Mouse (Mus musculus) forebrain, embryonic 12.5 days (tissue): Measurements from ENCODE around the gene Sept1. TPM values are rescaled to one million over a fixed set of nuclear protein-coding genes. Genes with fewer than 3 reads are reported as not detected.
A peak's percentile ranks its signal among the peaks of the same experiment; 100 is the strongest.

Experiments used
- ATAC-seq: fragments of 200-750 bp; cut with Nextera tagmentation; 2 replicates; pipeline ENCODE4 v1.8.0; 2017; ENCODE audit warnings: moderate TSS enrichment; ENCODE audit not compliant: low FRiP score
- H3K27ac ChIP-seq: fragments of 300-500 bp; sonication (generic); 2 replicates; pipeline ENCODE4 v1.5.1; 2016; ENCODE audit warnings: mild to moderate bottlenecking
- H3K27me3 ChIP-seq: fragments of 300-500 bp; sonication (generic); 2 replicates; pipeline ENCODE4 v1.6.1; 2016; ENCODE audit warnings: mild to moderate bottlenecking
- H3K36me3 ChIP-seq: fragments of 300-500 bp; sonication (generic); replicated peaks from 2 replicates; pipeline ENCODE4 v1.6.1; 2016; ENCODE audit warnings: mild to moderate bottlenecking
- H3K4me1 ChIP-seq: fragments of 300-500 bp; sonication (generic); 2 replicates; pipeline ENCODE4 v1.6.1; 2016
- H3K4me2 ChIP-seq: fragments of 300-500 bp; sonication (generic); 2 replicates; pipeline ENCODE4 v1.6.1; 2016; ENCODE audit warnings: mild to moderate bottlenecking, moderate library complexity
- H3K4me3 ChIP-seq: fragments of 300-500 bp; sonication (generic); replicated peaks from 2 replicates; pipeline ENCODE4 v1.5.1; 2016; ENCODE audit warnings: mild to moderate bottlenecking
- H3K9ac ChIP-seq: fragments of 300-500 bp; sonication (generic); 2 replicates; pipeline ENCODE4 v1.6.1; 2016; ENCODE audit warnings: mild to moderate bottlenecking
- H3K9me3 ChIP-seq: fragments of 300-500 bp; sonication (generic); 2 replicates; pipeline ENCODE4 v1.6.1; 2016
- WGBS: fragments of 180-500 bp; shearing (Covaris S2); methylation state at CpG from one replicate; pipeline ENCODE4 v1.1.7; 2016; 5-methylcytosine and 5-hydroxymethylcytosine counted together
- polyA plus RNA-seq: library from polyadenylated mRNA; unstranded; fragments of >200 nt; fragmentation: Nextera tagmentation; extraction: Ambion mirVana; gene quantifications from 2 replicates; pipeline ENCODE4 v1.2.1, GENCODE M21; 2016

Sept1 gene
- polyA plus RNA-seq, 1 experiment from 2014 or later: 42.6 TPM

DNA sequence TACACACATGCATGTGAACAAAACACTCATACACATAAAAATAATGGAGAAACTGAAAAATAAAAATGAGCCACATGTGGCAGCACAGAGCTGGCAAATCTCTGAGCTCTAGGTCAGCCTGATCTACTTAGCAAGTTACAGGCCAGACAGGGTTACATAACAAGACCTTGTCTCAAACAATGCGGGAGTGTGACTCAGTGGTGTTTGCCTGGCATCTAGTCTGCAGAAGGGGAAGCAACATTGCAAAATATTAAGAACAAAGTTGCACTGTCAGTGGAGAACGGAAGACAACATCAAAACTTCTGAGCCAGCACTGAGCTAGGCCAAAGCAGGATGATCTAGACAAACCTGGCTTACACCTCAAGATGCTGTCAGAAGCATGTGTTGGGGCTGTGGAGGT is 37.3 kb upstream of the Sept1 start:
- no peak overlapping the region for H3K27ac ChIP-seq
- 88% methylated on average over 2 of the region's 2 CpGs for WGBS
- ATAC-seq: no peak
- no peaks in the 10 kb centered on the region for H3K27me3 ChIP-seq
- H3K4me2 ChIP-seq: no peak overlapping the region
- no peak overlapping the region for H3K9ac ChIP-seq
- H3K36me3 ChIP-seq: peaks cover 18% of the 10 kb centered on the region
- H3K9me3 ChIP-seq: no peaks in the 10 kb centered on the region
- H3K4me3 ChIP-seq: no peak overlapping the region
- H3K4me1 ChIP-seq: peaks cover 14% of the 10 kb centered on the region

DNA sequence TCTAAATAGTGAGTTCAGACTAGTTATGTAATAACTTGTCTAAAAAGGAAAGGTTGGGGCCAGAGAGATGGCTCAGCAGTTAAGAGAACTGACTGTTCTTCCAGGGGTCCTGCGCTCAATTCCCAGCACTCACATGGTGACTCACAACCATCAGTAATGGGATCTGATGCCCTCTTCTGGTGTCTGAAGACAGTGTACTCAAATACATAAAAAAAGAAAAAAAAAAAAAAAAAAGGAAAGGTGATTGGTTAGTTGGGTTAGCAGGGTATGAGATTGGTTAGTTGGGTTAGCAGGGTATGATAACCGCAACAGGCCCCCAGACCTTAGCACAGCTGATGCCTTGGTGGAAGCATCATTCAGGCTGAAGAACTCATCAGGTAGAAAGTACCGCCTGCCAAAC is 30.6 kb upstream of the Sept1 start:
- Histone ChIP-seq H3K27ac (no peak overlapping the region), H3K36me3 (no peaks in the 10 kb centered on the region), H3K27me3 (no peaks in the 10 kb centered on the region), H3K9ac (no peak overlapping the region), H3K4me3 (no peak overlapping the region), H3K4me1 (peaks cover 19% of the 10 kb centered on the region), H3K4me2 (no peak overlapping the region), H3K9me3 (no peaks in the 10 kb centered on the region)
- WGBS: 95% methylated on average over 3 of the region's 3 CpGs
- ATAC-seq: no peak

DNA sequence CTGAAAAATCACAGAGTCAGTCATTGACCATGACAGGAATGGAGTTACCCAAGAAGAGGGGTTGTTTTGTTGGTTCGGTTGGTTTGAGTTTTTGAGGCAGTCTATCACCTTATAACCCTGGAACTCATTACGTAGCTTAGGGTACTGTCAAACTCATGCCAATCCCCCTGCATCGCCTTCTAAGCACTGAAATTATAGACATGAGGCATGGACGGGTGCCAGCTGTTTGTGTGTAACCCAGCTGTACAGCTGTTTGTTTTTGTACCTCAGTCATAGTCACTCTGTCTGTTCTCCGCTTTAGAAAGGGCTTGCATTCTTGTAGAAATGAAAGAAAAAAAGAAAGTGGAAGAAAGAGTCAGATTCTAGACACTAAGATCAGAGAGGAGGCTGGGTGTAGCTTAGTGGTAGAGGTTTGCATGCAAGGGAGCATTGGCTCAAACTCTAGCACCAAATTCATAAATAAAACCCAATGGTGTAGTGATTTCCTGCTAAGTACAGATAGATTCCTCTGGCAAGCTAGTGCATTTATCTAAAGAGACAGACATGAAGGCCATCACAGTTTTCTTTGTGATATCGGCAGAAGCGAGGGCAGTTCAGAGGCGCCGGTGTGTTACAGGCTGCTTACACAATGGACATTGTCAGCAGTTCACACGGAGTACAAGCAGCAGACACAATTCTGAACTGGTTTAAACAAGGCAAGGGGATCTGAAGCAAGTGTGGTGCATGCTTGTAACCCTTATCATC is 29.5 kb upstream of the Sept1 start:
- H3K4me1 ChIP-seq: peaks cover 19% of the 10 kb centered on the region
- H3K9me3 ChIP-seq: no peaks in the 10 kb centered on the region
- H3K4me2 ChIP-seq: no peak overlapping the region
- H3K36me3 ChIP-seq: peaks cover 7% of the 10 kb centered on the region; the same call in 1 of the 2 replicates
- H3K4me3 ChIP-seq: no peak overlapping the region
- H3K27me3 ChIP-seq: no peaks in the 10 kb centered on the region
- WGBS: 86% methylated on average over 10 of the region's 10 CpGs
- ATAC-seq: no peak
- H3K9ac ChIP-seq: no peak overlapping the region
- H3K27ac ChIP-seq: no peak overlapping the region

DNA sequence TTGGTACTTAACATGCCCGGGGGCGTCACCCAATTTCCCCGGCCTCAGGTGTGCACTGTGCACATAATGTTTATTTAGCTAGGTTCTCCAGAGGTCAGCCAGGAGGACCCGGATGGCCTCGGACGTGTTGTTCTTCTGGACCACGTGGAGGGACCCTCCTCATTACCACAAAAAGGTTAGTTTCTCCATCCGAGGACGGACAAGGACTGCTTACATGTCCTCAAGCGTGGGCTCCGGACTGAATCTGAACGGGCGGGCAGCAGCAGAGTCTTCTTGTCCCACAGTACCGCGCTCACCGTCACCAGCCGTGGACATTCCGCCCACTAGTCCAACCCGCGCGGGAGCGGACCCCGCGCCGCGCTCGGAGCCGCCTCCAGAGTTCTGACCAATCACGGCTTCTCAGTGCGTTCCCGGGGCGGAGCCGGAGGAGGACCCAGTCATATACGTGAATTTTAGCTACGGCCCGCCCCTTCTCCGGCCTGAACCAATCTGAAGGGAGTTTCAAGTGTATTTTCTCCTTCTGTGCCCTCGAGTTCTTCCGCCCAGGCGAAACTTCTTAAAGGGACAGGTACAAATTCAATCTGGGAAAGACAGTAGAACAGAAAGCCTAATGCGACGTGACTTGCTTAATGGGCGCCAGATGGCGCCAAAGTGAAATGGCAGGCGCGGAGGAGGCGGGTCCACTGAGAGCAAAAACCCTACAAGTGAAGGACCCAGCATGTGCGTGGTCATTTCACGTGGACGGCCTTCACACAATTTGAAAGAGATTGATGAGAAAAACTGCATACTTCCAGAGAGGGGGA is 27.6 kb upstream of the Sept1 start, which contains the start of gene Dctpp1:
Gene Dctpp1, minus strand, starts transcription at position 401 of the 803 bp plus-strand sequence.
- H3K36me3 ChIP-seq: peaks cover 23% of the 10 kb centered on the region
- peak within 1 kb of the TSS; percentile 75 for H3K9ac ChIP-seq
- H3K4me2 ChIP-seq: peak within 1 kb of the TSS; percentile 86
- H3K9me3 ChIP-seq: no peaks in the 10 kb centered on the region
- no peak within 1 kb of the TSS for H3K27ac ChIP-seq
- WGBS: under 1% methylated on average over 50 of the region's 50 CpGs
- peaks cover 19% of the 10 kb centered on the region for H3K4me1 ChIP-seq
- ATAC-seq: peak; percentile 98
- no peaks in the 10 kb centered on the region for H3K27me3 ChIP-seq
- peak within 1 kb of the TSS; percentile 71 for H3K4me3 ChIP-seq

DNA sequence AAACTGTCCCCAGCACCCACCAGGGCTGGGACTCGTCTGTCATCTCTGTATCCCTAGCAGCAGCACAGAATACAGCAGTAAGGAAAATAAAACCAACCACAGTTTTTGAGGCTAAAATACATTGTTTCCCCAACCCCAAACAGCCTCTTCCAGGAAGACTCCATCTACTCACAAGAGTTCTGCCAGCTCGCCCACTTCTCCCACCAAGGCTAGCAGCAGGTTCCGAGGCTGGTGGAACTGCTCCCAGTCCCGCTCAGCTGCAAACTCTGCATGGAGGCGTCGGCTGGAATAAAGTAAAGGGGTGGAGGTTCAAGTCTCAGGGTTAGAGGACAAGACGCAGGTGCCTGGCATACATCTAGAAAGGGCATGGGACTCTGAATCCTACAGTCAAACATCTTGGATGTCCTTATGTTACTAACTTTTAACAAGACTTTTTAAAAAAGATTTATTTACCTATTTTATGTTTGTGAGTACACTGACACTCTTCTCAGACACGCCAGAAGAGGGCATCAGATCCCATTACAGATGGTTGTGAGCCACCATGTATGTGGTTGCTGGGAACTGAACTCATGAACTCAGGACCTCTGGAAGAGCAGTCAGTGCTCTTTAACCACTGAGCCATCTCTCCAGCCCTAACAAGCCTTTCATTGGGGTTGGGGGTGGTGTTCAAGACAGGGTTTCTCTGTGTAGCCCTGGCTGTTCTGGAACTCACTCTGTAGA is 26.4 kb upstream of the Sept1 start:
- H3K4me1 ChIP-seq: peaks cover 29% of the 10 kb centered on the region
- H3K9me3 ChIP-seq: no peaks in the 10 kb centered on the region
- H3K27ac ChIP-seq: no peak overlapping the region
- ATAC-seq: no peak
- H3K4me2 ChIP-seq: peak overlapping the region; percentile 86
- H3K36me3 ChIP-seq: peaks cover 23% of the 10 kb centered on the region
- H3K4me3 ChIP-seq: peak overlapping the region; percentile 71
- H3K9ac ChIP-seq: peak overlapping the region; percentile 48
- WGBS: 78% methylated on average over 8 of the region's 8 CpGs
- H3K27me3 ChIP-seq: no peaks in the 10 kb centered on the region

DNA sequence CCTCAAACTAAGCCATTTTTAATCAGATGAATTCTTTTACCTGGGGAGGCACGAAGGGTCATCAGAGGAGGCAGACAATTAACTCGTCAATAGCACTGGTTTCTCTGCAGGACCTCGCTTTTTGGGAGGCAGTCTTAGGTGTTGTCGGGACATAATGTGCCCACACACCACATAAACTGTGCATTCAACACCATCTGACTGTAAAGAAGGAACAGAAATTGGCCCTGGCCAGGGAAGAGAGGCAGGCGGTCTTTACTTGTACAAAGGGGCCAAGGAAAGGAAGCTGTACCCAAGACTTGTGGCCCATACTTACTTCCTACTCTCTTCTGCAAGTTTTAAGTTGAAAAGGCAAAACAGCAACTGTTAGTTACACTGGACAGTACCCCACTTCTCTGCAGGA is 23.6 kb upstream of the Sept1 start:
- H3K9ac ChIP-seq: no peak overlapping the region
- H3K4me3 ChIP-seq: no peak overlapping the region
- 95% methylated on average over 5 of the region's 5 CpGs for WGBS
- H3K27ac ChIP-seq: no peak overlapping the region
- peaks cover 34% of the 10 kb centered on the region for H3K4me1 ChIP-seq
- no peak overlapping the region for H3K4me2 ChIP-seq
- H3K9me3 ChIP-seq: no peaks in the 10 kb centered on the region
- peaks cover 23% of the 10 kb centered on the region for H3K36me3 ChIP-seq
- ATAC-seq: no peak
- H3K27me3 ChIP-seq: no peaks in the 10 kb centered on the region

DNA sequence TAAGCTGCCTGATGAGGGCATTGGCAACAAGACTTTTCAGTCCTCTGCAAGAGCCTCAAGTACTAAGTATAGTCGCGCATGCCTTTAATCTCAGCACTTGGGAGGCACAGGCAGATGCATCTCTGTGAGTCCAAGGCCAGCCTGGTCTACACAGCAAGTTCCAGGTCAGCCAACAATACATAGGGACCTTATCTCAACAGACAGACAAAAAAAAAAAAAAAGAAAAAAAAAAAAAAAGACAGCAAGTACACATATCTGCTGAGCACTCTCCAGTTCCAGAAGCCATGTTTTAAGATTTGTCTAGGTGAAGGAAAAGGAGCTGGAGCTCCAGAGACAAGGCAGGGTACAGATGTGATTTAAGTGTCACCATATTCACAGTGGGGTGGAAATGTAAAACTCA is 23.0 kb upstream of the Sept1 start:
- no peak overlapping the region for H3K4me2 ChIP-seq
- ATAC-seq: no peak
- no peak overlapping the region for H3K4me3 ChIP-seq
- H3K4me1 ChIP-seq: peaks cover 30% of the 10 kb centered on the region
- no peak overlapping the region for H3K27ac ChIP-seq
- WGBS: 89% methylated on average over 2 of the region's 2 CpGs
- H3K27me3 ChIP-seq: no peaks in the 10 kb centered on the region
- H3K36me3 ChIP-seq: peaks cover 26% of the 10 kb centered on the region
- H3K9ac ChIP-seq: no peak overlapping the region
- H3K9me3 ChIP-seq: no peaks in the 10 kb centered on the region

DNA sequence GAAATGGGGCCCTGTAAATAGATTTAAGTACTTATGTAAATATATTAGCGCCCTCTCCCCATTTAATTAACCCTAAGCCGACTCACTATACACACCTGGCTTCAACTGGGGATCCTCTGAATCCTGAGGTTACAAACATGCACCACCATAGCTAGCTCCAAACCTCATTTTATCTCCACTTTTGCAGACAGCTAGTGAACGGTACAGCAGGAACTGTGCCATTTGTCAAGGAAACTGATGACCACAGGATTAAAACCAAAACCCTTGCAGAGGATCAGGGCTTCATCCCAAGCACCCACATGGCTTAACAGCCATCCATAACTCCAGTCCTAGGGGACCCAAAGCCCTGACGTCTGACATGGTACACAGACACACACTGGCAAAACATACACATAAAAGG is 22.1 kb upstream of the Sept1 start:
- H3K4me2 ChIP-seq: peak overlapping the region; percentile 73
- H3K4me3 ChIP-seq: peak overlapping the region; percentile 56
- peaks cover 26% of the 10 kb centered on the region for H3K36me3 ChIP-seq
- H3K9ac ChIP-seq: peak overlapping the region; percentile 82
- H3K27ac ChIP-seq: peak overlapping the region; percentile 92; the same call in 1 of the 2 replicates
- 34% methylated on average over 4 of the region's 4 CpGs for WGBS
- no peaks in the 10 kb centered on the region for H3K27me3 ChIP-seq
- no peaks in the 10 kb centered on the region for H3K9me3 ChIP-seq
- no peak for ATAC-seq
- H3K4me1 ChIP-seq: peaks cover 27% of the 10 kb centered on the region

DNA sequence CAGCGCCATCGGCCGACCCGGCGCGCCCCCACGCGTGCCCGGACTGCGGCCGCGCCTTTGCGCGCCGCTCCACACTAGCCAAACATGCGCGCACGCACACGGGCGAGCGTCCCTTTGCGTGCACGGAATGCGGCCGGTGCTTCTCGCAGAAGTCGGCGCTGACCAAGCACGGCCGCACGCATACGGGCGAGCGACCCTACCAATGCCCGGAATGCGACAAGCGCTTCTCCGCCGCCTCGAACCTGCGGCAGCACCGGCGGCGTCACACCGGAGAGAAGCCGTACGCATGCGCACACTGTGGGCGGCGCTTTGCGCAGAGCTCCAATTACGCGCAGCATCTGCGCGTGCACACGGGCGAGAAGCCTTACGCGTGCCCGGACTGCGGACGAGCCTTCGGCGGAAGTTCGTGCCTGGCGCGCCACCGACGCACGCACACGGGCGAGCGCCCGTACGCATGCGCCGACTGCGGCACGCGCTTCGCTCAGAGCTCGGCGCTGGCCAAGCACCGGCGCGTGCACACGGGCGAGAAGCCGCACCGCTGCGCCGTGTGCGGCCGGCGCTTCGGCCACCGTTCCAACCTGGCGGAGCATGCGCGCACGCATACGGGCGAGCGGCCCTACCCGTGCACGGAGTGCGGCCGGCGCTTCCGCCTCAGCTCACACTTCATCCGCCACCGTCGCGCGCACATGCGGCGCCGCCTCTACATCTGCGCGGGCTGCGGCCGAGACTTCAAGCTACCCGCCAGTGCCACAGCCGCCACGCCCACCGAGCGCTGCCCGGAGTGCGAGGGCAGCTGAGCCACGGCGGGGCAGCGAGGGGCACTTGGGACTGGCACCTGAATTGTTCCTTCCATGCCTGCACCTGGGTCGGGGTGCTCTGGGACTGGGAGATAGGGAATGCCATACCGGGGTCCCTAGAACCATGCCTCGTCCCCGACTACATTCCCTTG is 21.2 kb upstream of the Sept1 start:
- H3K4me3 ChIP-seq: peak overlapping the region; percentile 56
- peak overlapping the region; percentile 82 for H3K9ac ChIP-seq
- peak overlapping the region; percentile 73 for H3K4me2 ChIP-seq
- 1% methylated on average over 136 of the region's 136 CpGs for WGBS
- ATAC-seq: peak; percentile 94
- H3K27ac ChIP-seq: peak overlapping the region; percentile 92
- H3K4me1 ChIP-seq: peaks cover 18% of the 10 kb centered on the region
- H3K9me3 ChIP-seq: no peaks in the 10 kb centered on the region
- H3K27me3 ChIP-seq: no peaks in the 10 kb centered on the region
- H3K36me3 ChIP-seq: peaks cover 35% of the 10 kb centered on the region

DNA sequence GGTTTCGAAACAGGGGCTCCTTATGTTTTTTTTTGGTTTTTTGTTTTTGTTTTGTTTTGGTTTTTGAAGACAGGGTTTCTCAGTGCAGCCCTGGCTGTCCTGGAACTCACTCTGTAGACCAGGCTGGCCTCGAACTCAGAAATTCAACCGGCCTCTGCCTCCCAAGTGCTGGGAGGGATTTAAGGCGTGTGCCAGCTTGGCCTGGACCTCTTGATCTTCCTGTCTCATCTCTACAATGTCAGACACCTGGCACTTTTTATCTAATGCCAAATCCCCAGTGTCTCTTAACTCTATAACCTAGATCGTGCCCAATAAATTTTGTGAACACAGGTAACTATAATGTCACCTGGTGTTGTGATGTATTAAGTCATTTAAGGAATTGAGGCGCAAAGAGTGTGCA is 20.4 kb upstream of the Sept1 start:
- Histone ChIP-seq H3K27ac (no peak overlapping the region), H3K9me3 (no peaks in the 10 kb centered on the region), H3K27me3 (no peaks in the 10 kb centered on the region), H3K4me2 (peak overlapping the region; percentile 73), H3K4me1 (peaks cover 15% of the 10 kb centered on the region), H3K4me3 (peak overlapping the region; percentile 56), H3K9ac (peak overlapping the region; percentile 82), H3K36me3 (peaks cover 38% of the 10 kb centered on the region)
- 83% methylated on average over 6 of the region's 6 CpGs for WGBS
- ATAC-seq: no peak

DNA sequence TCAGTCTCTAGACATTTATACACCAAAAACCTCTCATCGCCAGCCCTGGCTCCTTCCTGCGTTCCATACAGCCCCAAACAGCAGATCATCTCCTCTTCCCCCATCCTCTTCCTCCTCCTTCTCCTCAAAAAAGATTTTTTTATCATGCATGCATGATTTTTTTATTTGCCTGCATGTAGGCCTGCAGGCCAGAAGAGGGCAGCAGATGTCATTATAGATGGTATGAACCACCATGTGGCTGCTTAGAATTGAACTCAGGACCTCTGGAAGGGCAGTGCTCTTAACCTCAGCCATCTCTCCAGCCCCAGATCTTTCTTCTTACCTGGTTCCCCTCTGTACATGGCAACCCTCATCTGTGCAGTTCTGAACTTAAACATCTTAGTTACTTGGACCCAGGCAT is 19.5 kb upstream of the Sept1 start:
- H3K4me3 ChIP-seq: no peak overlapping the region
- H3K27me3 ChIP-seq: no peaks in the 10 kb centered on the region
- H3K9ac ChIP-seq: no peak overlapping the region
- ATAC-seq: no peak
- WGBS: 88% methylated on average over 2 of the region's 2 CpGs
- H3K4me1 ChIP-seq: peaks cover 15% of the 10 kb centered on the region
- H3K27ac ChIP-seq: no peak overlapping the region
- H3K36me3 ChIP-seq: peaks cover 40% of the 10 kb centered on the region
- no peak overlapping the region for H3K4me2 ChIP-seq
- H3K9me3 ChIP-seq: no peaks in the 10 kb centered on the region
